Mouse (Mus musculus) liver, embryonic 15.5 days (tissue): ENCODE data around the gene Enpp3. TPM values are rescaled to one million over a fixed set of nuclear protein-coding genes. Genes with fewer than 3 reads are reported as not detected.

Experiments used
- ATAC-seq: fragments of 200-750 bp; cut with Nextera tagmentation; 2 replicates; pipeline ENCODE4 v1.8.0; 2017; ENCODE audit warnings: moderate number of reproducible peaks, mild to moderate bottlenecking, moderate library complexity; ENCODE audit not compliant: insufficient read depth
- H3K27ac ChIP-seq: fragments of 300-500 bp; sonication (generic); replicated peaks from 2 replicates; pipeline ENCODE4 v1.5.1; 2015; ENCODE audit warnings: mild to moderate bottlenecking, inconsistent platforms
- H3K27me3 ChIP-seq: fragments of 300-500 bp; sonication (generic); 2 replicates; pipeline ENCODE4 v1.6.1; 2015; ENCODE audit warnings: mild to moderate bottlenecking, inconsistent platforms
- H3K36me3 ChIP-seq: fragments of 300-500 bp; sonication (generic); replicated peaks from 2 replicates; pipeline ENCODE4 v1.6.1; 2015; ENCODE audit warnings: moderate library complexity, mild to moderate bottlenecking, inconsistent platforms
- H3K4me1 ChIP-seq: fragments of 300-500 bp; sonication (generic); replicated peaks from 2 replicates; pipeline ENCODE4 v1.6.1; 2015; ENCODE audit warnings: inconsistent platforms
- H3K4me2 ChIP-seq: fragments of 300-500 bp; sonication (generic); 2 replicates; pipeline ENCODE4 v1.6.1; 2015; ENCODE audit warnings: moderate library complexity, mild to moderate bottlenecking, inconsistent platforms
- H3K4me3 ChIP-seq: fragments of 300-500 bp; sonication (generic); replicated peaks from 2 replicates; pipeline ENCODE4 v1.5.1; 2015; ENCODE audit warnings: mild to moderate bottlenecking, inconsistent platforms
- H3K9ac ChIP-seq: fragments of 300-500 bp; sonication (generic); 2 replicates; pipeline ENCODE4 v1.6.1; 2015; ENCODE audit warnings: moderate library complexity, mild to moderate bottlenecking, inconsistent platforms
- H3K9me3 ChIP-seq: fragments of 300-500 bp; sonication (generic); replicated peaks from 2 replicates; pipeline ENCODE4 v1.6.1; 2016; ENCODE audit warnings: inconsistent platforms
- WGBS: fragments of 180-500 bp; shearing (Covaris S2); methylation state at CpG from one replicate; pipeline ENCODE4 v1.1.7; 2015; ENCODE audit warnings: mixed read lengths; ENCODE audit not compliant: insufficient replicate concordance; 5-methylcytosine and 5-hydroxymethylcytosine counted together
- polyA plus RNA-seq: library from polyadenylated mRNA; unstranded; fragments of >200 nt; fragmentation: Nextera tagmentation; extraction: Ambion mirVana; gene quantifications from 2 replicates; pipeline ENCODE4 v1.2.1, GENCODE M21; 2015

Gene Enpp3
- polyA plus RNA-seq, 1 experiment from 2014 or later: 6.1 TPM

GRCm38 (mm10) chr10:24735027-24735777, 107.4 kb downstream of the Enpp3 start:
- no peak overlapping the region for H3K4me3 ChIP-seq
- peaks cover 6% of the 10 kb centered on the region for H3K4me1 ChIP-seq
- H3K9me3 ChIP-seq: no peaks in the 10 kb centered on the region
- no peaks in the 10 kb centered on the region for H3K36me3 ChIP-seq
- no peak overlapping the region for H3K4me2 ChIP-seq
- H3K27ac ChIP-seq: no peak overlapping the region
- ATAC-seq: no peak
- no peaks in the 10 kb centered on the region for H3K27me3 ChIP-seq
- no peak overlapping the region for H3K9ac ChIP-seq
- 66% methylated on average over 5 of the region's 5 CpGs for WGBS

- no peak for ATAC-seq
- H3K4me3 ChIP-seq: no peak overlapping the region
- H3K4me2 ChIP-seq: no peak overlapping the region
- H3K27ac ChIP-seq: no peak overlapping the region
- no peaks in the 10 kb centered on the region for H3K27me3 ChIP-seq
- H3K4me1 ChIP-seq: peaks cover 6% of the 10 kb centered on the region
- H3K9ac ChIP-seq: no peak overlapping the region
- no peaks in the 10 kb centered on the region for H3K36me3 ChIP-seq
- no peaks in the 10 kb centered on the region for H3K9me3 ChIP-seq
- WGBS: 48% methylated on average over 4 of the region's 4 CpGs
Measured at GRCm38 (mm10) chr10:24727478-24727877, 115.1 kb downstream of the Enpp3 start.

GRCm38 (mm10) chr10:24725197-24725596, 117.4 kb downstream of the Enpp3 start:
- WGBS: 73% methylated on average over 2 of the region's 2 CpGs
- ATAC-seq: no peak

More at GRCm38 (mm10) chr10:24725197-24725596, 117.4 kb downstream of the Enpp3 start:
- Histone ChIP-seq H3K9ac (no peak overlapping the region), H3K4me3 (no peak overlapping the region), H3K4me2 (no peak overlapping the region), H3K9me3 (no peaks in the 10 kb centered on the region), H3K27me3 (no peaks in the 10 kb centered on the region), H3K4me1 (no peaks in the 10 kb centered on the region), H3K36me3 (no peaks in the 10 kb centered on the region), H3K27ac (no peak overlapping the region)

Other genes with a start within 250 kb of the Enpp3 start
- 1.0 and 1.1 TPM in 2 replicates for gene Ccn2, start 247.4 kb downstream of the Enpp3 start, polyA plus RNA-seq
- gene Enpp1, start 130.7 kb downstream of the Enpp3 start, polyA plus RNA-seq: 2.0 and 2.5 TPM in 2 replicates
- gene Med23, start 27.2 kb upstream of the Enpp3 start, polyA plus RNA-seq: 5.9 and 6.2 TPM in 2 replicates
- gene Arg1, start 84.7 kb upstream of the Enpp3 start, polyA plus RNA-seq: 59.6 and 87.7 TPM in 2 replicates